Mouse (Mus musculus): ENCODE results near the gene Tbc1d17. TPM values are rescaled to one million over a fixed set of nuclear protein-coding genes. Genes with fewer than 3 reads are reported as not detected.
A peak's percentile ranks its signal among the peaks of the same experiment; 100 is the strongest.

The Tbc1d17 gene
- polyA plus RNA-seq, 1 experiment from 2014 or later, result 28.2 TPM

- DNase-seq, result no peak
- TF ChIP-seq CTCF (IDR thresholded peaks at IDR 0.05; ENCODE audit: low read depth), result no peak
- TF ChIP-seq EP300 (IDR thresholded peaks at IDR 0.05; ENCODE audit: low read depth), result no peak
- H3K4me1 ChIP-seq (ENCODE audit: insufficient read depth), result peaks cover 48% of the 10 kb centered on the region
- H3K4me2 ChIP-seq (ENCODE audit: low read depth, low read length), result peak overlapping the region; percentile 99
- 77% methylated on average over 19 of the region's 19 CpGs for WGBS (ENCODE audit: insufficient replicate concordance)
- no peak overlapping the region for H3K4me3 ChIP-seq (ENCODE audit: low read depth, low read length)
- H3K27me3 ChIP-seq (ENCODE audit: insufficient read depth, low read length), result no peaks in the 10 kb centered on the region
- no peaks in the 10 kb centered on the region for H3K9me3 ChIP-seq (ENCODE audit: low read length)
- no peak for ATAC-seq
- peaks cover 22% of the 10 kb centered on the region for H3K36me3 ChIP-seq (replicated peaks; ENCODE audit: insufficient read depth, low read length)
- peak overlapping the region; percentile 26; the same call in 1 of the 2 replicates for H3K9ac ChIP-seq (replicated peaks)
- peak overlapping the region; percentile 46; the same call in 1 of the 2 replicates for H3K27ac ChIP-seq (ENCODE audit: low read depth)
Measured at GRCm38 (mm10) chr7:44867010-44867702, 18.3 kb upstream of the Tbc1d17 start.

DNA sequence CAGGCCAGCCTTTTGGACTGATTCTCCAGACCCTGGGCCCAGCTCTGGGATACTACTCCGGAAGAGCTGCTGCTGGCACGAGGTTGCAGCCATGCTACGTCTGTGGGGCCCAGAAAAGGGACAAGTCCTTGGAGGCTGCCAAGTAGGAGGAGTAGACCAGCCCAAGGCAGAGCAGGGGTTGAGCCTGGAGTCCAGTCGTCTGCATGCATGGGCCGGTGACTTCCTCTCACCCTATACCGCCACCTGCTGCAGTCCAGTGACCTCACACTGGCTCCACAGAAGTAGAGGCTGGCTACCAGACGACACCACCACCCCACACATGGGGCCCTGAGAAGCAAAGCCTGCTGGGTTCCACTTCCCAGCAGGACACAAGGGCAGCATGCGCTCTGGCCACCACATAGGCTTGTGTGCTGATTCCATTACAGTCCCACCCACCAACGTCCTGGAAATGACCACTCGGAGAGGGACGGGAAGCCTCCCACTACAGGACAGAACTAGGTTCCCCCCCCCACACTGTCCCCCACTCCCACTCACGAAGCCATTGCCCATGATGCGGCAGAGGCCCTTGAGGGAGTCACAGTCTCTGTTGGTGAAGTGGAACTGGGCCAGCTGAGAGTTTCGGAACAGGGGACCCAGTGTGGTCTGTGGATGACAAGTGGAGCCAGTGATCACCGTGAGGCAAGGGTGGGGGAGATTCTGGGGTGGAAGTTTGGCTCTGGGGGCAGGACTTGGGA lies 17.6 kb upstream of the Tbc1d17 start:
- no peak overlapping the region for H3K4me3 ChIP-seq (ENCODE audit: low read depth, low read length)
- H3K4me2 ChIP-seq (ENCODE audit: low read depth, low read length), result peak overlapping the region; percentile 19
- H3K27me3 ChIP-seq (ENCODE audit: insufficient read depth, low read length), result no peaks in the 10 kb centered on the region
- H3K36me3 ChIP-seq (replicated peaks; ENCODE audit: insufficient read depth, low read length), result peaks cover 25% of the 10 kb centered on the region
- H3K4me1 ChIP-seq (ENCODE audit: insufficient read depth), result peaks cover 48% of the 10 kb centered on the region
- H3K9me3 ChIP-seq (ENCODE audit: low read length), result no peaks in the 10 kb centered on the region
- TF ChIP-seq EP300 (IDR thresholded peaks at IDR 0.05; ENCODE audit: low read depth) (no peak), CTCF (IDR thresholded peaks at IDR 0.05; ENCODE audit: low read depth) (peak; percentile 52)
- 42% methylated on average over 15 of the region's 15 CpGs for WGBS (ENCODE audit: insufficient replicate concordance)
- peak overlapping the region; percentile 26; the same call in 1 of the 2 replicates for H3K9ac ChIP-seq (replicated peaks)
- peak overlapping the region; percentile 46 for H3K27ac ChIP-seq (ENCODE audit: low read depth)
- DNase-seq (peak; percentile 70), ATAC-seq (peak; percentile 7; the same call in 1 of the 2 replicates)

- peaks cover 33% of the 10 kb centered on the region for H3K36me3 ChIP-seq (replicated peaks; ENCODE audit: insufficient read depth, low read length)
- H3K4me1 ChIP-seq (ENCODE audit: insufficient read depth), result peaks cover 43% of the 10 kb centered on the region
- H3K4me3 ChIP-seq (ENCODE audit: low read depth, low read length), result no peak overlapping the region
- H3K27me3 ChIP-seq (ENCODE audit: insufficient read depth, low read length), result no peaks in the 10 kb centered on the region
- H3K9ac ChIP-seq (replicated peaks), result peak overlapping the region; percentile 11; the same call in 1 of the 2 replicates
- H3K4me2 ChIP-seq (ENCODE audit: low read depth, low read length), result no peak overlapping the region
- no peaks in the 10 kb centered on the region for H3K9me3 ChIP-seq (ENCODE audit: low read length)
- 73% methylated on average over 24 of the region's 24 CpGs for WGBS (ENCODE audit: insufficient replicate concordance)
- TF ChIP-seq EP300 (IDR thresholded peaks at IDR 0.05; ENCODE audit: low read depth), result no peak
- TF ChIP-seq CTCF (IDR thresholded peaks at IDR 0.05; ENCODE audit: low read depth), result no peak
- ATAC-seq, result no peak
- DNase-seq, result peak; percentile 48
- 0 out of 2 replicates have a peak overlapping the region, but pooled peaks have one; percentile 46 for H3K27ac ChIP-seq (ENCODE audit: low read depth)
Measured at GRCm38 (mm10) chr7:44864595-44865542, 16.0 kb upstream of the Tbc1d17 start.

DNA sequence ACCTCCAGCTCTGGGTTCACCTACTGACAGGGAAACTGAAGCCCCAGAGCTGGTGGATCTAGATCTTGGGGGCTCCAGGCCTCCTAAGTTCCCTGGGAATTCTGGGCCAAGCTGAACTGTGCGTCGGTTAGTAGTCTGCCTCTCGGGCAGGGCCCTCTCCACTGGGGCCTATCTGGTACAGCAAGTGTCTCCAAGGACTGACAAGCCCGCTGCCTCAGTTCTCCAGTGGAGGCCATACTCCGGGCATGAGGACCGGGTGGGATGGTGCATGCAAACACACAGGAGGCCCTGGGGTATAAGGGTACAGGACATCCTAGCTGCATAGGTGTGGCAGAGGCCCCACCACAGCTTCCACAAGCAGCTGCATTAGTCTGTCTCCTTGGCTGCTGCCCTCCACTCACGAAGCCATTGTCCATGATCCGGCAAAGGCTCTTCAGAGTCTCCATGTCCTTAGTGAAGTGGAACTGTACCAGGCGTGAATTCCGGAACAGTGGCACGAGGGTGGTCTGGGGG lies 15.2 kb upstream of the Tbc1d17 start:
- WGBS (ENCODE audit: insufficient replicate concordance), result 87% methylated on average over 11 of the region's 11 CpGs
- ATAC-seq (no peak), DNase-seq (no peak)
- no peak overlapping the region for H3K4me2 ChIP-seq (ENCODE audit: low read depth, low read length)
- TF ChIP-seq EP300 (IDR thresholded peaks at IDR 0.05; ENCODE audit: low read depth) (no peak), CTCF (IDR thresholded peaks at IDR 0.05; ENCODE audit: low read depth) (no peak)
- no peak overlapping the region for H3K4me3 ChIP-seq (ENCODE audit: low read depth, low read length)
- H3K9me3 ChIP-seq (ENCODE audit: low read length), result no peaks in the 10 kb centered on the region
- peaks cover 42% of the 10 kb centered on the region for H3K4me1 ChIP-seq (ENCODE audit: insufficient read depth)
- no peaks in the 10 kb centered on the region for H3K27me3 ChIP-seq (ENCODE audit: insufficient read depth, low read length)
- peaks cover 38% of the 10 kb centered on the region for H3K36me3 ChIP-seq (replicated peaks; ENCODE audit: insufficient read depth, low read length)
- no peak overlapping the region for H3K9ac ChIP-seq (replicated peaks)
- H3K27ac ChIP-seq (ENCODE audit: low read depth), result no peak overlapping the region

GRCm38 (mm10) chr7:44863210-44863609 lies 14.3 kb upstream of the Tbc1d17 start:
- no peak for TF ChIP-seq CTCF (IDR thresholded peaks at IDR 0.05; ENCODE audit: low read depth)
- no peak for TF ChIP-seq EP300 (IDR thresholded peaks at IDR 0.05; ENCODE audit: low read depth)
- H3K4me1 ChIP-seq (ENCODE audit: insufficient read depth), result peaks cover 40% of the 10 kb centered on the region

More at GRCm38 (mm10) chr7:44863210-44863609, 14.3 kb upstream of the Tbc1d17 start:
- no peak for DNase-seq
- H3K9ac ChIP-seq (replicated peaks), result no peak overlapping the region
- ATAC-seq, result no peak
- peaks cover 38% of the 10 kb centered on the region for H3K36me3 ChIP-seq (replicated peaks; ENCODE audit: insufficient read depth, low read length)
- no peak overlapping the region for H3K4me2 ChIP-seq (ENCODE audit: low read depth, low read length)
- H3K4me3 ChIP-seq (ENCODE audit: low read depth, low read length), result no peak overlapping the region
- no peaks in the 10 kb centered on the region for H3K9me3 ChIP-seq (ENCODE audit: low read length)
- H3K27me3 ChIP-seq (ENCODE audit: insufficient read depth, low read length), result no peaks in the 10 kb centered on the region
- WGBS (ENCODE audit: insufficient replicate concordance), result 90% methylated on average over 14 of the region's 14 CpGs
- no peak overlapping the region for H3K27ac ChIP-seq (ENCODE audit: low read depth)
